In genomic region chr9:65587270-65587572, GRCm38 (mm10) we compare ENCODE assay signal across 8 mouse cellular contexts. TPM values are rescaled to one million over a fixed set of nuclear protein-coding genes. Genes with fewer than 3 reads are reported as not detected.
DNase-seq lines count a peak whose midpoint lies in the region; ATAC-seq and TF ChIP-seq lines count a peak whose summit lies in the region.

No protein-coding gene starts in this region.

- no peak for TF ChIP-seq CTCF in kidney, adult 2 months (conservative IDR thresholded peaks at IDR 0.05; ENCODE audit: insufficient read depth, insufficient read length, low read depth, low read length)
- no peak for TF ChIP-seq CTCF in hindbrain, postnatal 0 days (IDR thresholded peaks at IDR 0.05; ENCODE audit: low read depth)

- H3K9ac ChIP-seq in hindbrain, postnatal 0 days (replicated peaks; ENCODE audit: low read length): peak overlapping the region; percentile 61
- peak overlapping the region; percentile 56 for H3K9ac ChIP-seq in midbrain, embryonic 14.5 days (replicated peaks; ENCODE audit: low read length)

- intact Hi-C loops in left cerebral cortex, postnatal 36 days (cut with DNase I): no loop called here

- H3K27ac ChIP-seq in kidney, adult 2 months (ENCODE audit: insufficient read depth, low read depth, low read length): no peak overlapping the region
- no peak overlapping the region for H3K27ac ChIP-seq in brown adipose tissue, adult 24 weeks (replicated peaks; ENCODE audit: low read depth, low read length)
- H3K27ac ChIP-seq in hindbrain, postnatal 0 days: no peak overlapping the region
- H3K27ac ChIP-seq in midbrain, embryonic 14.5 days (replicated peaks; ENCODE audit: low read depth, low read length): no peak overlapping the region

- H3K4me1 ChIP-seq in kidney, adult 2 months (ENCODE audit: control insufficient read depth, insufficient read depth, low read length): peaks cover 10% of the 10 kb centered on the region; the same call in 1 of the 2 replicates
- peaks cover 8% of the 10 kb centered on the region for H3K4me1 ChIP-seq in brown adipose tissue, adult 24 weeks (ENCODE audit: control insufficient read depth, insufficient read depth, insufficient read length, low read length)
- peaks cover 16% of the 10 kb centered on the region for H3K4me1 ChIP-seq in hindbrain, postnatal 0 days (ENCODE audit: insufficient read depth, low read length)
- H3K4me1 ChIP-seq in midbrain, embryonic 14.5 days (ENCODE audit: control insufficient read depth, insufficient read depth, low read length): peaks cover 8% of the 10 kb centered on the region

- no peaks in the 10 kb centered on the region for H3K36me3 ChIP-seq in kidney, adult 2 months (ENCODE audit: control insufficient read depth, insufficient read depth, low read length)
- H3K36me3 ChIP-seq in hindbrain, postnatal 0 days (ENCODE audit: insufficient read depth, low read length): no peaks in the 10 kb centered on the region
- no peaks in the 10 kb centered on the region for H3K36me3 ChIP-seq in midbrain, embryonic 14.5 days (ENCODE audit: control insufficient read depth, insufficient read depth, low read length)

- H3K4me2 ChIP-seq in hindbrain, postnatal 0 days (ENCODE audit: low read depth, low read length): peak overlapping the region; percentile 100
- peak overlapping the region; percentile 99 for H3K4me2 ChIP-seq in midbrain, embryonic 14.5 days (ENCODE audit: low read length)

- H3K9me3 ChIP-seq in hindbrain, postnatal 0 days (ENCODE audit: low read length): no peaks in the 10 kb centered on the region
- no peaks in the 10 kb centered on the region for H3K9me3 ChIP-seq in midbrain, embryonic 14.5 days (ENCODE audit: control insufficient read depth, low read length)

- no peak for DNase-seq in kidney, adult 2 months
- DNase-seq in kidney, adult 11 months: no peak
- no peak for DNase-seq in hindbrain, postnatal 0 days (ENCODE audit: low spot score)
- no peak for DNase-seq in midbrain, embryonic 14.5 days
- DNase-seq in layer of hippocampus, postnatal 36 days: no peak
- DNase-seq in left cerebral cortex, postnatal 36 days (ENCODE audit: low spot score in 2 of 2): no peak
- DNase-seq in adrenal gland, adult 18-20 months (ENCODE audit: low spot score in 2 of 2): no peak

- 2% methylated on average over 6 of the region's 6 CpGs for WGBS in kidney, adult 2 months
- WGBS in hindbrain, postnatal 0 days: under 1% methylated on average over 6 of the region's 6 CpGs
- WGBS in midbrain, embryonic 14.5 days: 0% methylated on average over 6 of the region's 6 CpGs

- H3K4me3 ChIP-seq in kidney, adult 2 months (ENCODE audit: insufficient read depth, low read depth, low read length): peak overlapping the region; percentile 44; the same call in 1 of the 2 replicates
- peak overlapping the region; percentile 55 for H3K4me3 ChIP-seq in brown adipose tissue, adult 24 weeks (ENCODE audit: insufficient read depth, low read depth, low read length)
- peak overlapping the region; percentile 54 for H3K4me3 ChIP-seq in hindbrain, postnatal 0 days (ENCODE audit: low read length)
- peak overlapping the region; percentile 48 for H3K4me3 ChIP-seq in midbrain, embryonic 14.5 days (replicated peaks; ENCODE audit: low read depth, low read length)

- peak; percentile 15; the same call in 1 of the 2 replicates for ATAC-seq in hindbrain, postnatal 0 days
- ATAC-seq in midbrain, embryonic 14.5 days (ENCODE audit: low FRiP score, low TSS enrichment): no peak

- no peak for TF ChIP-seq POLR2A in kidney, adult 2 months (IDR thresholded peaks at IDR 0.05; ENCODE audit: low read depth, low read length)

- H3K27me3 ChIP-seq in kidney, adult 2 months (replicated peaks; ENCODE audit: control insufficient read depth, insufficient read depth, low read length): no peaks in the 10 kb centered on the region
- H3K27me3 ChIP-seq in hindbrain, postnatal 0 days (ENCODE audit: insufficient read depth, low read length): 0 out of 2 replicates have a peak, but pooled peaks cover 7% of the 10 kb centered on the region
- H3K27me3 ChIP-seq in midbrain, embryonic 14.5 days (ENCODE audit: control insufficient read depth, insufficient read depth, low read length): no peaks in the 10 kb centered on the region

RNA-seq across cellular contexts. Expression of gene Pif1, which starts 0.3 kb away (rescaled TPM):
- polyA plus RNA-seq in kidney, adult 2 months (2012; rRNA removed): 0.08 and 0.11 TPM in 2 replicates
- not detected in 2 replicates for polyA plus RNA-seq in brown adipose tissue, adult 24 weeks (2012; ENCODE audit: insufficient read depth, insufficient read length, missing spikeins)
- 3.5 and 15.2 TPM in 2 replicates for total RNA-seq in hindbrain, postnatal 0 days (2014; rRNA removed)
- 2.4 and 2.9 TPM in 2 replicates for polyA plus RNA-seq in hindbrain, postnatal 0 days (2015; fragmentation: Nextera tagmentation; extraction: Ambion mirVana)
- polyA plus RNA-seq in midbrain, embryonic 14.5 days (2014; fragmentation: Nextera tagmentation; extraction: Ambion mirVana): 1.5 and 2.6 TPM in 2 replicates
- under 1 TPM; 0.12 to 0.25 TPM for total RNA-seq in layer of hippocampus, postnatal 36 days (2021)
- under 1 TPM; 0.39 to 0.50 TPM for total RNA-seq in left cerebral cortex, postnatal 36 days (2021)
- not detected for total RNA-seq in adrenal gland, adult 18-20 months (2021)

RNA-seq across cellular contexts. Expression of gene Plekho2, which starts 7.4 kb away (rescaled TPM):
- 9.8 and 10.4 TPM in 2 replicates for polyA plus RNA-seq in kidney, adult 2 months (2012; rRNA removed)
- 6.2 and 7.5 TPM in 2 replicates for polyA plus RNA-seq in brown adipose tissue, adult 24 weeks (2012; ENCODE audit: insufficient read depth, insufficient read length, missing spikeins)
- total RNA-seq in hindbrain, postnatal 0 days (2014; rRNA removed): 12.7 and 17.9 TPM in 2 replicates
- polyA plus RNA-seq in hindbrain, postnatal 0 days (2015; fragmentation: Nextera tagmentation; extraction: Ambion mirVana): 7.0 and 7.8 TPM in 2 replicates
- 2.9 and 4.6 TPM in 2 replicates for polyA plus RNA-seq in midbrain, embryonic 14.5 days (2014; fragmentation: Nextera tagmentation; extraction: Ambion mirVana)
- 10 to 100 TPM in 1 of 2 experiments, 1 to 10 TPM in 1; 9.8 to 10.9 TPM for total RNA-seq in layer of hippocampus, postnatal 36 days (2021)
- total RNA-seq in left cerebral cortex, postnatal 36 days (2021): 10 to 100 TPM; 13.2 to 17.6 TPM
- total RNA-seq in adrenal gland, adult 18-20 months (2021): 10 to 100 TPM; 44.9 to 52.5 TPM

RNA-seq across cellular contexts. Expression of gene Rbpms2, which starts 42.2 kb away (rescaled TPM):
- polyA plus RNA-seq in kidney, adult 2 months (2012; rRNA removed): 257 and 303 TPM in 2 replicates
- polyA plus RNA-seq in brown adipose tissue, adult 24 weeks (2012; ENCODE audit: insufficient read depth, insufficient read length, missing spikeins): 72.4 and 81.8 TPM in 2 replicates
- total RNA-seq in hindbrain, postnatal 0 days (2014; rRNA removed): 3.3 and 5.9 TPM in 2 replicates
- 3.8 and 5.1 TPM in 2 replicates for polyA plus RNA-seq in hindbrain, postnatal 0 days (2015; fragmentation: Nextera tagmentation; extraction: Ambion mirVana)
- polyA plus RNA-seq in midbrain, embryonic 14.5 days (2014; fragmentation: Nextera tagmentation; extraction: Ambion mirVana): 2.4 and 3.5 TPM in 2 replicates
- 1 to 10 TPM; 3.2 to 4.0 TPM for total RNA-seq in layer of hippocampus, postnatal 36 days (2021)
- 1 to 10 TPM; 1.8 to 2.9 TPM for total RNA-seq in left cerebral cortex, postnatal 36 days (2021)
- 10 to 100 TPM; 63.3 to 89.9 TPM for total RNA-seq in adrenal gland, adult 18-20 months (2021)
